Mouse (Mus musculus): ENCODE data around the gene Lman2.

Lman2 gene

GRCm38 (mm10) chr13:55328171-55328570 lies 34.4 kb downstream of the Lman2 start:
- no peak for ATAC-seq (ENCODE audit: insufficient number of reproducible peaks, low FRiP score, low TSS enrichment)

- peak; percentile 32 for ATAC-seq (ENCODE audit: insufficient number of reproducible peaks, low FRiP score, low TSS enrichment)
Observed at GRCm38 (mm10) chr13:55327633-55328032, 35.0 kb downstream of the Lman2 start.

GRCm38 (mm10) chr13:55327169-55327568 lies 35.4 kb downstream of the Lman2 start:
- no peak for ATAC-seq (ENCODE audit: insufficient number of reproducible peaks, low FRiP score, low TSS enrichment)

- no peak for ATAC-seq (ENCODE audit: insufficient number of reproducible peaks, low FRiP score, low TSS enrichment)
Observed at GRCm38 (mm10) chr13:55325596-55325995, 37.0 kb downstream of the Lman2 start.

- peak; percentile 39 for ATAC-seq (ENCODE audit: insufficient number of reproducible peaks, low FRiP score, low TSS enrichment)
Observed at GRCm38 (mm10) chr13:55322130-55322825, 40.3 kb downstream of the Lman2 start.

GRCm38 (mm10) chr13:55321434-55322129 lies 41.0 kb downstream of the Lman2 start, which contains the start of gene Rab24:
Gene Rab24 (minus strand): TSS chr13:55321946.
- peak; percentile 68 for ATAC-seq (ENCODE audit: insufficient number of reproducible peaks, low FRiP score, low TSS enrichment)

- no peak for ATAC-seq (ENCODE audit: insufficient number of reproducible peaks, low FRiP score, low TSS enrichment)
Observed at GRCm38 (mm10) chr13:55319931-55320533, 42.6 kb downstream of the Lman2 start, which contains the start of gene Prelid1. Gene Prelid1 (plus strand): TSS chr13:55320500.

- ATAC-seq (ENCODE audit: insufficient number of reproducible peaks, low FRiP score, low TSS enrichment): no peak
Observed at GRCm38 (mm10) chr13:55318351-55318750, 44.2 kb downstream of the Lman2 start.

GRCm38 (mm10) chr13:55314891-55315412 lies 47.6 kb downstream of the Lman2 start:
- ATAC-seq (ENCODE audit: insufficient number of reproducible peaks, low FRiP score, low TSS enrichment): no peak

GRCm38 (mm10) chr13:55313051-55313450 lies 49.5 kb downstream of the Lman2 start:
- ATAC-seq (ENCODE audit: insufficient number of reproducible peaks, low FRiP score, low TSS enrichment): no peak

GRCm38 (mm10) chr13:55312028-55312630 lies 50.5 kb downstream of the Lman2 start:
- no peak for ATAC-seq (ENCODE audit: insufficient number of reproducible peaks, low FRiP score, low TSS enrichment)

- no peak for ATAC-seq (ENCODE audit: insufficient number of reproducible peaks, low FRiP score, low TSS enrichment)
Observed at GRCm38 (mm10) chr13:55300913-55301312, 61.7 kb downstream of the Lman2 start.

GRCm38 (mm10) chr13:55296760-55297159 lies 65.8 kb downstream of the Lman2 start:
- no peak for ATAC-seq (ENCODE audit: insufficient number of reproducible peaks, low FRiP score, low TSS enrichment)
